Mouse (Mus musculus): ENCODE measurements around the gene Mroh3. TPM values are rescaled to one million over a fixed set of nuclear protein-coding genes. Genes with fewer than 3 reads are reported as not detected.

Gene Mroh3
- polyA plus RNA-seq, 1 experiment from 2014 or later = 0.31 TPM

GRCm38 (mm10) chr1:136172696-136173095 is 39.9 kb downstream of the Mroh3 start:
- H3K36me3 ChIP-seq = peaks cover 44% of the 10 kb centered on the region
- WGBS = 76% methylated on average over 12 of the region's 12 CpGs

DNA sequence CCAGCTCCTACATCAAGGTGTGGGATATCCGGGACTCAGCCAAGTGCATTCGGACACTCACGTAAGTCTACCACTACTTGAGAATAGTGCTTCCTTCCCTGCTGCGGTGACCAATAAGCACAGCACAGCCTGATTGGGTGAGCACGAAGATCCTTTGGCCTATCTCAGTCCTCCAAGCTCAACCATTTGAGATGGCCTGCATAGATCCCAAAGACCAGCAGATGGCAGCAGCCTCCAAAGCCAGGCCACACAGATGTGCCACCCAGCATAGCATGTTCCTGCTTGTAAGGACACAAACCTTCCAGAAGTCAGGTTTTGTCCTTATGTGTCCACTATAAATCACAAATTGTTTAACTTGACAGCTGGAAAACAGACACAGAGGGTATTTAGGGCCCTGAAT is 42.5 kb downstream of the Mroh3 start:
- H3K4me2 ChIP-seq (replicated peaks) = no peak overlapping the region
- H3K4me3 ChIP-seq = no peak overlapping the region
- H3K4me1 ChIP-seq = peaks cover 13% of the 10 kb centered on the region
- no peak overlapping the region for H3K9ac ChIP-seq
- 11% methylated on average over 5 of the region's 5 CpGs for WGBS
- H3K27me3 ChIP-seq = no peaks in the 10 kb centered on the region
- peaks cover 37% of the 10 kb centered on the region for H3K36me3 ChIP-seq
- H3K27ac ChIP-seq = no peak overlapping the region
- H3K9me3 ChIP-seq = no peaks in the 10 kb centered on the region
- ATAC-seq (ENCODE audit: insufficient number of reproducible peaks, insufficient read depth, low FRiP score, low TSS enrichment) = no peak

More at GRCm38 (mm10) chr1:136172696-136173095, 39.9 kb downstream of the Mroh3 start:
- Histone ChIP-seq H3K9me3 (no peaks in the 10 kb centered on the region), H3K4me2 (replicated peaks) (no peak overlapping the region), H3K27ac (no peak overlapping the region), H3K27me3 (no peaks in the 10 kb centered on the region), H3K4me1 (peaks cover 13% of the 10 kb centered on the region), H3K4me3 (no peak overlapping the region), H3K9ac (no peak overlapping the region)
- no peak for ATAC-seq (ENCODE audit: insufficient number of reproducible peaks, insufficient read depth, low FRiP score, low TSS enrichment)

DNA sequence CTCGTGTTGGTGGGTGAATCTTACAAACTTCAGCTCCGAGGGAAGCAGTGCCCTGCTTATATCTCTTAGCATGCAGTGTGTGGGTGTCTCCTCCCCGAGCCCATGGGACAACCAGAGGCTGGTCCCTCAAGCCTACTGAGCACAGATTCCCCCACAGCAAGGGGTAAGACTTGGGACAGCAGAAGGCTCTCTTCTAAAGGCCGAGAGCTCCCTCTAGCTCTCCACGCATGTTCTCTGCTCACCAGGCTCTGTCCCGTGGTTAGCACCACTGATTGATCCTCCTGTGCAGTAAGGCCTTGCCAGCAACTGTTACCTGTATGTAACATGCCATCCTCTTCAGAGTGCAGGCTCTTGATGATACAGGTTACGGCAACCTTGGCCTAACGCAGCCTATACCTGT is 45.0 kb downstream of the Mroh3 start:
- ATAC-seq (ENCODE audit: insufficient number of reproducible peaks, insufficient read depth, low FRiP score, low TSS enrichment) = no peak
- Histone ChIP-seq H3K36me3 (peaks cover 49% of the 10 kb centered on the region), H3K27me3 (no peaks in the 10 kb centered on the region), H3K4me3 (no peak overlapping the region), H3K27ac (no peak overlapping the region), H3K9ac (no peak overlapping the region), H3K4me1 (no peaks in the 10 kb centered on the region), H3K4me2 (replicated peaks) (no peak overlapping the region), H3K9me3 (no peaks in the 10 kb centered on the region)
- WGBS = 74% methylated on average over 8 of the region's 8 CpGs

DNA sequence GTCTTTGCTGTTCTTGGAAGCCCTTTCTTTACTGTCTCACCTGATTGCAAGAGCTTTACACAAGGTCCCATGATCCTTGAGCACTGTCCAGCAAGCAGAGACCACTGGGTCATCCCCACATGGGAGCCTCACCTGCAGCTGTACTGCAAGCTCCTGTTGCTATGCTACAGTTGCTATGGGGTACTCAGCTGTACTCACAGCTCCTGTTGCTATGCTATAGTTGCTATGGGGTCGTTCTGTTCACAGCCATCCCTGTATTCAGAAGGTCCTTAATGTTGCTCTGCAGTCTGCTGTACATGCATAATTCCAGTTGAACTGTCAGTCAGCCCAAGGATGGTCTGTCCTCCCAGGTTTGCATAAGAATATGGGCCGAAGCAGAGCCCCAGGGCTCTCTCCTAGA is 47.2 kb downstream of the Mroh3 start:
- no peak overlapping the region for H3K27ac ChIP-seq
- WGBS = 57% methylated on average over 2 of the region's 2 CpGs
- peaks cover 51% of the 10 kb centered on the region for H3K36me3 ChIP-seq
- no peak overlapping the region for H3K4me2 ChIP-seq (replicated peaks)
- H3K4me3 ChIP-seq = no peak overlapping the region
- no peak overlapping the region for H3K9ac ChIP-seq
- H3K9me3 ChIP-seq = no peaks in the 10 kb centered on the region
- no peaks in the 10 kb centered on the region for H3K27me3 ChIP-seq
- ATAC-seq (ENCODE audit: insufficient number of reproducible peaks, insufficient read depth, low FRiP score, low TSS enrichment) = no peak
- no peaks in the 10 kb centered on the region for H3K4me1 ChIP-seq

DNA sequence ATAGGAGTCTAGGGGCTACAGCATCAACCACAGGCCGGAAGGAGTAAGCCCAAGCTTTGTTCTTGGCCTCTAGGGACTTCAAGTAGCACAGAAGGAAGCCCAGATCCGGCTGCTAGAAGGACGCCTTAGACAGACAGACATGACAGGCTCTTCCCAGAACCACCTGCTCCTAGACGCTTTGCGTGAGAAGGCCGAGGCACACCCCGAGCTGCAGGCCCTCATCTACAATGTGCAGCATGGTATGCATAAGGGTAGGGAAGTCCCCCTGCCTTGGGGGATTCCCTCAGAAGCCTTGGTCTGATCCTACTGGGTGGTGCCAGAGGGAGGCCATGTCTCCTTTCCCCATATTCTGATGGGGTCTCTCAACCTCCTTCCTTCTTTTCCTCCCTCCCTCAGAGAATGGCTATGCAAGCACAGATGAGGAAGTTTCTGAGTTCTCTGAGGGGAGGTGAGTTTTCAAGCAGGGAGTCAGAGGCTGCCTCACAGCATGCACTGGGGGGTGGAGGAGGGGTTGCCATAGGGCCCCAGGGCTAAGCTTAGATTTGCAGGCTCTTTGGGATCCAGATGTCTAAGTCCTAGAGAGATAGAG is 51.2 kb downstream of the Mroh3 start:
- H3K4me3 ChIP-seq = no peak overlapping the region
- WGBS = 85% methylated on average over 7 of the region's 7 CpGs
- no peak overlapping the region for H3K4me2 ChIP-seq (replicated peaks)
- no peak overlapping the region for H3K27ac ChIP-seq
- peaks cover 80% of the 10 kb centered on the region for H3K36me3 ChIP-seq
- H3K9ac ChIP-seq = no peak overlapping the region
- no peaks in the 10 kb centered on the region for H3K27me3 ChIP-seq
- no peaks in the 10 kb centered on the region for H3K4me1 ChIP-seq
- no peaks in the 10 kb centered on the region for H3K9me3 ChIP-seq
- no peak for ATAC-seq (ENCODE audit: insufficient number of reproducible peaks, insufficient read depth, low FRiP score, low TSS enrichment)

DNA sequence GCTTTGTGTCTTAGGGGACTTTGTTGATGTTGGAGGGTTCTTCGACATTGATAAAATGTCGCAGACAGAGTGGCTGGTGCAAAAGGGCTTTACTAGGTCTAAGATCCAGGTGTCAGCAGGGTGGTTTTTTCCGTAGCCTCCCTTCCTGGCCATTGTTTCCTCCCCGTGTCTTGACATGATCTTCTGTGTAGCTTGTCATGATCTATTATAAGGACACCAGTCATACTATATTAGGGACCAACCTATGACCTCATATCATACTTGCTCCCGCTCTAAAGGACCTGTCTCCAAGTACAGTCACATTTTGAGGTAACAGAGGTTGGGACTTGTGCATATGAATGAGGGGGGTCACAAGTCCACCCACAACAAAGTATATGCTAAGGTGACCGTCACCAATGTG is 51.7 kb downstream of the Mroh3 start:
- Histone ChIP-seq H3K27me3 (no peaks in the 10 kb centered on the region), H3K4me2 (replicated peaks) (no peak overlapping the region), H3K27ac (no peak overlapping the region), H3K9me3 (no peaks in the 10 kb centered on the region), H3K36me3 (peaks cover 85% of the 10 kb centered on the region), H3K4me3 (no peak overlapping the region), H3K4me1 (no peaks in the 10 kb centered on the region), H3K9ac (no peak overlapping the region)
- no peak for ATAC-seq (ENCODE audit: insufficient number of reproducible peaks, insufficient read depth, low FRiP score, low TSS enrichment)
- 85% methylated on average over 6 of the region's 6 CpGs for WGBS

- ATAC-seq (ENCODE audit: insufficient number of reproducible peaks, insufficient read depth, low FRiP score, low TSS enrichment) = no peak
- Histone ChIP-seq H3K27me3 (no peaks in the 10 kb centered on the region), H3K4me1 (no peaks in the 10 kb centered on the region), H3K9ac (no peak overlapping the region), H3K4me2 (replicated peaks) (no peak overlapping the region), H3K27ac (no peak overlapping the region), H3K36me3 (peaks cover 85% of the 10 kb centered on the region), H3K4me3 (no peak overlapping the region), H3K9me3 (no peaks in the 10 kb centered on the region)
- 90% methylated on average over 12 of the region's 12 CpGs for WGBS
These were observed 52.3 kb downstream of the Mroh3 start for GRCm38 (mm10) chr1:136160297-136160696.

DNA sequence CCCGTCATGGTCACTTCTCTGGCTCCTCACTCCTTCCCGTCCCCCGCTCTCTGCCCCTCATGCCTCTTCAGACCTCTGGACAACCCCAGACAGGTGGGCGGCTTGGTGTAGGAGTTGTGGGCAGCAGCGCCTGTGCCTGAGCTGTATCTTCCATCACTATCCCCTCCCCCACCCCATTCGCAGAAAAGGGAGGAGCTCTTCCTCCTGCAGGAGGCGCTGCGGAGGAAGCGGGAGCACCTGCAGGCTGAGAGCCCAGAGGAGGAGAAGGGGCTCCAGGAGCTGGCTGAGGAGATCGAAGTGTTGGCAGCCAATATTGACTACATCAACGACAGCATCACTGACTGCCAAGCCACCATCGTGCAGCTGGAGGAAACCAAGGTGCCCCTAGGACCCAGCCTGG is 52.8 kb downstream of the Mroh3 start:
- no peak overlapping the region for H3K9ac ChIP-seq
- H3K27me3 ChIP-seq = no peaks in the 10 kb centered on the region
- WGBS = 59% methylated on average over 12 of the region's 12 CpGs
- H3K27ac ChIP-seq = no peak overlapping the region
- H3K4me3 ChIP-seq = no peak overlapping the region
- H3K4me1 ChIP-seq = no peaks in the 10 kb centered on the region
- no peak overlapping the region for H3K4me2 ChIP-seq (replicated peaks)
- no peak for ATAC-seq (ENCODE audit: insufficient number of reproducible peaks, insufficient read depth, low FRiP score, low TSS enrichment)
- peaks cover 87% of the 10 kb centered on the region for H3K36me3 ChIP-seq
- no peaks in the 10 kb centered on the region for H3K9me3 ChIP-seq

GRCm38 (mm10) chr1:136156951-136157350 is 55.7 kb downstream of the Mroh3 start:
- no peak for ATAC-seq (ENCODE audit: insufficient number of reproducible peaks, insufficient read depth, low FRiP score, low TSS enrichment)
- no peak overlapping the region for H3K9ac ChIP-seq
- H3K27me3 ChIP-seq = no peaks in the 10 kb centered on the region
- H3K9me3 ChIP-seq = no peaks in the 10 kb centered on the region
- 94% methylated on average over 4 of the region's 4 CpGs for WGBS
- H3K4me2 ChIP-seq (replicated peaks) = no peak overlapping the region
- no peak overlapping the region for H3K4me3 ChIP-seq
- peaks cover 89% of the 10 kb centered on the region for H3K36me3 ChIP-seq
- no peak overlapping the region for H3K27ac ChIP-seq
- H3K4me1 ChIP-seq = no peaks in the 10 kb centered on the region

GRCm38 (mm10) chr1:136156304-136156703 is 56.3 kb downstream of the Mroh3 start:
- Histone ChIP-seq H3K4me3 (no peak overlapping the region), H3K9me3 (no peaks in the 10 kb centered on the region), H3K4me1 (no peaks in the 10 kb centered on the region), H3K27me3 (no peaks in the 10 kb centered on the region), H3K27ac (no peak overlapping the region), H3K4me2 (replicated peaks) (no peak overlapping the region), H3K36me3 (peaks cover 88% of the 10 kb centered on the region), H3K9ac (no peak overlapping the region)
- WGBS = 95% methylated on average over 4 of the region's 4 CpGs
- no peak for ATAC-seq (ENCODE audit: insufficient number of reproducible peaks, insufficient read depth, low FRiP score, low TSS enrichment)

DNA sequence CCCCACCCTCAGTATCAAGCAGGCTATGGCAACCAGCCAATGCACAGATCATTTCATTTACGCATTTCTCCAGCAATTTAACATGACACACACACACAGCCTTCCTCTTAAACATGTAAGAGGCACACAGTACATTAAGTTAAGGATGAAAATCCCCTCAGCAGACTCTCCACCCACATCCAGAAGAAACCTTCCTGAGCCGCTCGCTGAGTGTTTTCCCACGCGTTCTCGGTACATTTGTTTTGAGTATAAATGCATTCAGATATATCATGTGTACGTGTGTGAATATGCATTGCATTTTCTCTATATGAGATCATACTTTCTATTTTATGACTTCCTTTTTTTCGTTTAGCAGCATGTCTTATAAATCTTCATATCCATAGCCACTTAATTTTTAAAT is 61.3 kb downstream of the Mroh3 start:
- no peaks in the 10 kb centered on the region for H3K4me1 ChIP-seq
- no peak overlapping the region for H3K9ac ChIP-seq
- no peaks in the 10 kb centered on the region for H3K27me3 ChIP-seq
- WGBS = 90% methylated on average over 8 of the region's 8 CpGs
- H3K36me3 ChIP-seq = peaks cover 80% of the 10 kb centered on the region
- H3K4me2 ChIP-seq (replicated peaks) = no peak overlapping the region
- H3K9me3 ChIP-seq = no peaks in the 10 kb centered on the region
- no peak overlapping the region for H3K27ac ChIP-seq
- no peak overlapping the region for H3K4me3 ChIP-seq
- no peak for ATAC-seq (ENCODE audit: insufficient number of reproducible peaks, insufficient read depth, low FRiP score, low TSS enrichment)

DNA sequence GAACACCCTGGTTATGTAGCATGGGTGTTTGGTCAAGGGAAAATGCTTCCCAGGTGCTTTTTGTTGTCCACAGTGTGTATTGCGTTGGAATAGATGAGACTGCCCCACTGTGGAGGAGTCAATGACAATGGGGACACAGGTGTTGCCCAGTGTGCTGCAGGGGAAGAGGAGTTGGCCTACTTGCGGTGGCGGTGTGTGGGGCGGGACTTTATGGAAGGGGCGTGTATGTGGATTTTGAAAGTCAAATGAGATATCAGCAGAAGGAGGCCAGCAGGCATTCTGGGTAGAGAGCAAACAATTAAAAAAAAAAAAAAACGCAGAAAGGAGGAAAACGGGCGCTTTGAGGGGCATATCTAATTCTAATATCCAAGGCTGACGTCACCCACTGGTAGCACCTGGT is 62.9 kb downstream of the Mroh3 start:
- Histone ChIP-seq H3K27me3 (no peaks in the 10 kb centered on the region), H3K36me3 (peaks cover 79% of the 10 kb centered on the region), H3K4me1 (no peaks in the 10 kb centered on the region), H3K27ac (no peak overlapping the region), H3K4me2 (replicated peaks) (no peak overlapping the region), H3K9me3 (no peaks in the 10 kb centered on the region), H3K9ac (no peak overlapping the region), H3K4me3 (no peak overlapping the region)
- ATAC-seq (ENCODE audit: insufficient number of reproducible peaks, insufficient read depth, low FRiP score, low TSS enrichment) = no peak
- 79% methylated on average over 9 of the region's 9 CpGs for WGBS

DNA sequence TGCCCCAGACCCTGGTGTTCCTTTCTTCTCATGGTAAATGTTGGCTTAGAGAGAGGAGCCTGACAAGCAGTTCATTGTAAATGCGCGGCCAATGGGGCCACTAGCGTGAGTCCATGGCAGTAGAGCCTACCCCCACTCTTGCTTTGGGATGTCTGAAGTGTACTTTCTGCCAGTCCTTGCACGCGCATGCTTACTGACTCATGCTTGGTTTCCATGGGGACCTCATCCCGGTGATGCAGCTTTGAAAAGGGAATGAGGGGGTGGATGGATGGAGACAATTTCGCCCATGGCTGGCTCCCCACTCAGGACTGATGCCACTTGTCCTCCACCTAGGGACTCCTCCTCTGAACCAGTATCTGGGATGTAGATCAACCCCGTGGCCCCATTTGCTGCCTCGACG is 69.1 kb downstream of the Mroh3 start:
- Histone ChIP-seq H3K4me2 (replicated peaks) (no peak overlapping the region), H3K9ac (no peak overlapping the region), H3K27me3 (no peaks in the 10 kb centered on the region), H3K4me3 (no peak overlapping the region), H3K36me3 (peaks cover 36% of the 10 kb centered on the region), H3K9me3 (no peaks in the 10 kb centered on the region), H3K27ac (no peak overlapping the region), H3K4me1 (peaks cover 42% of the 10 kb centered on the region)
- no peak for ATAC-seq (ENCODE audit: insufficient number of reproducible peaks, insufficient read depth, low FRiP score, low TSS enrichment)
- WGBS = 92% methylated on average over 10 of the region's 10 CpGs

All from embryonic facial prominence, embryonic 12.5 days (tissue).